In genomic region chr2:92730371-92730770, GRCm38 (mm10) we compare ENCODE assay signal across 20 mouse cellular contexts.
DNase-seq lines count a peak whose midpoint lies in the region; ATAC-seq lines count a peak whose summit lies in the region.
"Had no signal": no experiment of that assay in that cellular context is flagged by ENCODE, and none has a peak within 500 bp of the region (broad histone marks: within the 10 kb centered on the region; RNA-seq: fewer than 3 reads in every experiment).

No protein-coding gene starts in this region.

- no peak overlapping the region for H3K4me3 ChIP-seq in heart, embryonic 12.5 days
- H3K4me3 ChIP-seq: embryonic facial prominence, embryonic 12.5 days; forebrain, embryonic 12.5 days; heart, adult 2 months; hindbrain, embryonic 15.5 days had no signal

- no peak overlapping the region for H3K4me2 ChIP-seq in heart, embryonic 12.5 days
- H3K4me2 ChIP-seq: embryonic facial prominence, embryonic 12.5 days; forebrain, embryonic 12.5 days; heart, embryonic 11.5 days; hindbrain, embryonic 15.5 days had no signal

- peaks cover 18% of the 10 kb centered on the region for H3K4me1 ChIP-seq in heart, embryonic 12.5 days (replicated peaks)
- H3K4me1 ChIP-seq: embryonic facial prominence, embryonic 12.5 days had no signal

- 0 out of 2 replicates have a peak, but pooled peaks have one; percentile 10 for ATAC-seq in frontal cortex, adult (ENCODE audit: low TSS enrichment)
- ATAC-seq in heart, embryonic 12.5 days (ENCODE audit: insufficient number of reproducible peaks, low FRiP score) = no peak
- ATAC-seq: CD4-positive, CD25-positive, alpha-beta regulatory T cell, adult 4 months; intestine, embryonic 16.5 days had no signal

- DNase-seq in frontal cortex, postnatal 36 days (ENCODE audit: low spot score in 2 of 2) = no peak
- DNase-seq in cerebellum, adult 18-20 months = peak; percentile 16 to 28
- peak; percentile 11 for DNase-seq in cerebellum, adult 8-10 months
- DNase-seq in cerebellum, postnatal 25 days = peak; percentile 38 to 50
- DNase-seq in right cerebral cortex, postnatal 4 days = no peak
- DNase-seq: adrenal gland, adult 8-10 months; adrenal gland, postnatal 36 days; gastrocnemius, postnatal 10 days; heart, adult 2 months; heart, postnatal 36 days; kidney, adult 2 months had no signal

- WGBS in heart, embryonic 12.5 days = 93% methylated on average over 6 of the region's 6 CpGs

- H3K36me3 ChIP-seq in heart, embryonic 12.5 days = no peaks in the 10 kb centered on the region
- H3K36me3 ChIP-seq: embryonic facial prominence, embryonic 12.5 days; forebrain, embryonic 12.5 days; G1E; hindbrain, embryonic 15.5 days had no signal

- H3K27ac ChIP-seq in heart, embryonic 12.5 days (ENCODE audit: poor library complexity, severe bottlenecking) = no peak overlapping the region
- H3K27ac ChIP-seq: embryonic facial prominence, embryonic 12.5 days; forebrain, embryonic 12.5 days; heart, adult 2 months; hindbrain, embryonic 15.5 days had no signal

- H3K9ac ChIP-seq in heart, embryonic 12.5 days = no peak overlapping the region
- H3K9ac ChIP-seq: embryonic facial prominence, embryonic 12.5 days; forebrain, embryonic 12.5 days; hindbrain, embryonic 15.5 days had no signal

- H3K9me3 ChIP-seq in heart, embryonic 12.5 days (replicated peaks) = no peaks in the 10 kb centered on the region; the same call in 1 of the 2 replicates
- H3K9me3 ChIP-seq: forebrain, embryonic 12.5 days; G1E; hindbrain, embryonic 15.5 days had no signal

- H3K27me3 ChIP-seq in heart, embryonic 12.5 days (replicated peaks) = no peaks in the 10 kb centered on the region
- H3K27me3 ChIP-seq: embryonic facial prominence, embryonic 12.5 days; hindbrain, embryonic 15.5 days had no signal

Comparison
In these comparisons a context has a peak if more than half of its experiments do, and no peak if none do; other contexts are left out.
1. DNase-seq: peak in cerebellum, adult 18-20 months (2 of 2), cerebellum, adult 8-10 months (single experiment) and cerebellum, postnatal 25 days (2 of 2); none in frontal cortex, postnatal 36 days (0 of 2) and right cerebral cortex, postnatal 4 days (single experiment).